ENCODE assay signal across 8 mouse cellular contexts in the genomic region with DNA sequence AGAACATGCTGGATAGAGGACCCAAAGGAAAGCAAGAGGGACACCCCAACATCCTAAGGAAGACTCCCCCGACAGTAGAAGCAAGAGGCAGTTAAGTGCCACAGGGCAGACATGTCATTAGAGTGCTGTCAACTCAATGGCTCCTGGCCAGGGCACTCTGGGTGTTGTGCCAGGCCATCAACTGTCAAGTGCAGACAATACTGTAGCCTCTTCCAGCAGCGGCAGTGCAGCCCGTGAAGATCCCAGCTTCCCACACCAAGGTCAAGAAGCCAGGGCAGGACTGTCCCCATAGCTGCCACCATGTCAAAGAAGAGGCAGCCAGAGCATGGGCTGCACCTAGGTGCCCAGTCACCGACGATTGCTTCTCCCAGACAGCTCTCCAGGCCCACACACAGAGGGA. TPM values are rescaled to one million over a fixed set of nuclear protein-coding genes. Genes with fewer than 3 reads are reported as not detected.
A peak's percentile ranks its signal among the peaks of the same experiment; 100 is the strongest.
DNase-seq lines count a peak whose midpoint lies in the region; ATAC-seq and TF ChIP-seq lines count a peak whose summit lies in the region.

No protein-coding gene starts in this region.

- no peaks in the 10 kb centered on the region for H3K9me3 ChIP-seq in hindbrain, embryonic 13.5 days
- H3K9me3 ChIP-seq in lung, embryonic 15.5 days, result no peaks in the 10 kb centered on the region
- H3K9me3 ChIP-seq in stomach, embryonic 14.5 days (ENCODE audit: control insufficient read depth, low read depth, low read length), result no peaks in the 10 kb centered on the region

- WGBS in hindbrain, embryonic 13.5 days, result 10% methylated on average over 5 of the region's 5 CpGs
- 13% methylated on average over 5 of the region's 5 CpGs for WGBS in lung, embryonic 15.5 days
- 29% methylated on average over 5 of the region's 5 CpGs for WGBS in stomach, embryonic 14.5 days
- 68% methylated on average over 5 of the region's 5 CpGs for WGBS in thymus, adult 2 months

- no peak for TF ChIP-seq POLR2A in cortical plate, adult 2 months (IDR thresholded peaks at IDR 0.05; ENCODE audit: extremely low read depth, insufficient read depth, low read length)
- no peak for TF ChIP-seq POLR2A in thymus, adult 2 months (IDR thresholded peaks at IDR 0.05; ENCODE audit: control insufficient read depth, extremely low read depth, insufficient read depth, low read length, poor library complexity)

- H3K4me1 ChIP-seq in cortical plate, adult 2 months (ENCODE audit: control insufficient read depth, insufficient read depth, low read length), result peaks cover 8% of the 10 kb centered on the region
- H3K4me1 ChIP-seq in hindbrain, embryonic 13.5 days (replicated peaks), result peaks cover 66% of the 10 kb centered on the region
- H3K4me1 ChIP-seq in lung, embryonic 15.5 days, result peaks cover 61% of the 10 kb centered on the region
- peaks cover 54% of the 10 kb centered on the region for H3K4me1 ChIP-seq in stomach, embryonic 14.5 days (ENCODE audit: control insufficient read depth, insufficient read depth, low read length)
- H3K4me1 ChIP-seq in thymus, adult 2 months (replicated peaks; ENCODE audit: control insufficient read depth, insufficient read depth, low read length), result peaks cover 11% of the 10 kb centered on the region

- H3K9ac ChIP-seq in hindbrain, embryonic 13.5 days, result peak overlapping the region; percentile 100
- peak overlapping the region; percentile 97 for H3K9ac ChIP-seq in lung, embryonic 15.5 days
- H3K9ac ChIP-seq in stomach, embryonic 14.5 days (replicated peaks; ENCODE audit: low read depth, low read length), result peak overlapping the region; percentile 95; the same call in 1 of the 2 replicates

- no peaks in the 10 kb centered on the region for H3K27me3 ChIP-seq in hindbrain, embryonic 13.5 days
- no peaks in the 10 kb centered on the region for H3K27me3 ChIP-seq in lung, embryonic 15.5 days
- H3K27me3 ChIP-seq in stomach, embryonic 14.5 days (ENCODE audit: control insufficient read depth, insufficient read depth, low read length), result no peaks in the 10 kb centered on the region
- H3K27me3 ChIP-seq in thymus, adult 2 months (ENCODE audit: control insufficient read depth, insufficient read depth, low read length), result peaks cover 6% of the 10 kb centered on the region; the same call in 1 of the 2 replicates

- peak; percentile 48 for DNase-seq in retina, postnatal 1 day
- DNase-seq in retina, embryonic 14.5 days (ENCODE audit: low spot score), result no peak
- no peak for DNase-seq in thymus, adult 2 months
- no peak for DNase-seq in layer of hippocampus, postnatal 36 days

- H3K4me2 ChIP-seq in hindbrain, embryonic 13.5 days, result peak overlapping the region; percentile 85
- H3K4me2 ChIP-seq in lung, embryonic 15.5 days, result peak overlapping the region; percentile 79
- H3K4me2 ChIP-seq in stomach, embryonic 14.5 days (replicated peaks; ENCODE audit: low read depth, low read length), result peak overlapping the region; percentile 92

- peaks cover 19% of the 10 kb centered on the region for H3K36me3 ChIP-seq in hindbrain, embryonic 13.5 days
- no peaks in the 10 kb centered on the region; the same call in 1 of the 2 replicates for H3K36me3 ChIP-seq in lung, embryonic 15.5 days
- H3K36me3 ChIP-seq in stomach, embryonic 14.5 days (ENCODE audit: control insufficient read depth, insufficient read depth, low read length), result peaks cover 7% of the 10 kb centered on the region; the same call in 1 of the 2 replicates
- H3K36me3 ChIP-seq in thymus, adult 2 months (ENCODE audit: control insufficient read depth, insufficient read depth, low read length), result no peaks in the 10 kb centered on the region

- peak overlapping the region; percentile 37 for H3K4me3 ChIP-seq in cortical plate, adult 2 months (ENCODE audit: insufficient read depth, low read length)
- H3K4me3 ChIP-seq in hindbrain, embryonic 13.5 days, result peak overlapping the region; percentile 97
- peak overlapping the region; percentile 90 for H3K4me3 ChIP-seq in lung, embryonic 15.5 days
- peak overlapping the region; percentile 94 for H3K4me3 ChIP-seq in stomach, embryonic 14.5 days (ENCODE audit: low read depth, low read length)
- H3K4me3 ChIP-seq in thymus, adult 2 months (ENCODE audit: control insufficient read depth, insufficient read depth, low read length), result no peak overlapping the region

- ATAC-seq in hindbrain, embryonic 13.5 days (ENCODE audit: low FRiP score), result no peak
- no peak for ATAC-seq in lung, embryonic 15.5 days (ENCODE audit: borderline replicate concordance, extremely low read depth, low FRiP score, low TSS enrichment)
- no peak for ATAC-seq in stomach, embryonic 14.5 days (ENCODE audit: insufficient number of reproducible peaks, insufficient read depth, low FRiP score, low read depth)

- TF ChIP-seq CTCF in cortical plate, adult 2 months (IDR thresholded peaks at IDR 0.05; ENCODE audit: extremely low read depth, insufficient read depth, low read length), result no peak
- no peak for TF ChIP-seq CTCF in thymus, adult 2 months (IDR thresholded peaks at IDR 0.05; ENCODE audit: borderline replicate concordance, control insufficient read depth, extremely low read depth, insufficient read depth, low read length, poor library complexity)

- H3K27ac ChIP-seq in cortical plate, adult 2 months (ENCODE audit: insufficient read depth, low read length), result peak overlapping the region; percentile 67; the same call in 1 of the 2 replicates
- peak overlapping the region; percentile 99 for H3K27ac ChIP-seq in hindbrain, embryonic 13.5 days
- H3K27ac ChIP-seq in lung, embryonic 15.5 days, result peak overlapping the region; percentile 96
- H3K27ac ChIP-seq in stomach, embryonic 14.5 days (ENCODE audit: low read length), result peak overlapping the region; percentile 94
- no peak overlapping the region for H3K27ac ChIP-seq in thymus, adult 2 months (ENCODE audit: control insufficient read depth, insufficient read depth, low read length)

RNA-seq across cellular contexts. Expression of a gene that starts 1.9 kb away (rescaled TPM):
- 5.8 and 6.8 TPM in 2 replicates for polyA plus RNA-seq in cortical plate, adult 2 months (2012; rRNA removed)
- 6.2 and 6.4 TPM in 2 replicates for polyA plus RNA-seq in hindbrain, embryonic 13.5 days (2015; fragmentation: Nextera tagmentation; extraction: Ambion mirVana)
- polyA plus RNA-seq in lung, embryonic 15.5 days (2015; fragmentation: Nextera tagmentation; extraction: Ambion mirVana), result 4.1 and 5.1 TPM in 2 replicates
- 7.3 and 8.1 TPM in 2 replicates for polyA plus RNA-seq in stomach, embryonic 14.5 days (2014; fragmentation: Nextera tagmentation; extraction: Ambion mirVana)
- 5.2 and 5.3 TPM in 2 replicates for polyA plus RNA-seq in thymus, adult 2 months (2012; rRNA removed)
- 10 to 100 TPM; 37.4 to 37.6 TPM for total RNA-seq in layer of hippocampus, postnatal 36 days (2021)

RNA-seq across cellular contexts. Expression of a gene that starts 9.7 kb away (rescaled TPM):
- polyA plus RNA-seq in cortical plate, adult 2 months (2012; rRNA removed), result not detected in 2 replicates
- not detected in 2 replicates for polyA plus RNA-seq in hindbrain, embryonic 13.5 days (2015; fragmentation: Nextera tagmentation; extraction: Ambion mirVana)
- not detected in 2 replicates for polyA plus RNA-seq in lung, embryonic 15.5 days (2015; fragmentation: Nextera tagmentation; extraction: Ambion mirVana)
- not detected in 2 replicates for polyA plus RNA-seq in stomach, embryonic 14.5 days (2014; fragmentation: Nextera tagmentation; extraction: Ambion mirVana)
- polyA plus RNA-seq in thymus, adult 2 months (2012; rRNA removed), result not detected in 2 replicates
- not detected for total RNA-seq in layer of hippocampus, postnatal 36 days (2021)

RNA-seq across cellular contexts. Expression of a gene that starts 57.9 kb away (rescaled TPM):
- 14.7 and 15.9 TPM in 2 replicates for polyA plus RNA-seq in cortical plate, adult 2 months (2012; rRNA removed)
- polyA plus RNA-seq in hindbrain, embryonic 13.5 days (2015; fragmentation: Nextera tagmentation; extraction: Ambion mirVana), result 11.6 and 11.9 TPM in 2 replicates
- polyA plus RNA-seq in lung, embryonic 15.5 days (2015; fragmentation: Nextera tagmentation; extraction: Ambion mirVana), result 33.1 and 34.6 TPM in 2 replicates
- 30.6 and 32.5 TPM in 2 replicates for polyA plus RNA-seq in stomach, embryonic 14.5 days (2014; fragmentation: Nextera tagmentation; extraction: Ambion mirVana)
- 49.9 and 57.1 TPM in 2 replicates for polyA plus RNA-seq in thymus, adult 2 months (2012; rRNA removed)
- 10 to 100 TPM; 15.8 to 16.0 TPM for total RNA-seq in layer of hippocampus, postnatal 36 days (2021)
